Mouse (Mus musculus) gastrocnemius, adult 18-20 months (tissue): Measurements from ENCODE around the gene Vti1b. TPM values are rescaled to one million over a fixed set of nuclear protein-coding genes. Genes with fewer than 3 reads are reported as not detected.
"Not testable (repeated sequence)": the region's sequence is repeated elsewhere in the genome, so short reads cannot be mapped to it uniquely, and the experiment has no call there.

Source experiments
- DNase-seq: peaks from one replicate; pipeline ENCODE4 v3.0.0; 2021; ENCODE audit warnings: low spot score
- long read RNA-seq, 2 experiments: library from polyadenylated mRNA; stranded (forward); transcript quantifications; one replicate each; pipeline ENCODE4 v2.0.0; 2021
- total RNA-seq, 2 experiments: library from RNA; stranded (reverse); gene quantifications; 2 replicates each; pipeline ENCODE4 v1.2.3; 2021

Gene Vti1b
- total RNA-seq = 10 to 100 TPM; 83.3 to 97.1 TPM
- long read RNA-seq, experiment 1, transcript Vti1b-201 (6 exons, 1,490 nt) = major isoform, 89 of 95 reads
- long read RNA-seq, experiment 1, partial matches to known transcripts = 0 of 95 reads
- long read RNA-seq, experiment 1, other reads (novel, unspliced or antisense) = 4 of 95 reads
- long read RNA-seq, experiment 2, transcript Vti1b-201 (6 exons, 1,490 nt) = major isoform, 78 of 85 reads
- long read RNA-seq, experiment 2, partial matches to known transcripts = 0 of 85 reads
- long read RNA-seq, experiment 2, other reads (novel, unspliced or antisense) = 6 of 85 reads

DNA sequence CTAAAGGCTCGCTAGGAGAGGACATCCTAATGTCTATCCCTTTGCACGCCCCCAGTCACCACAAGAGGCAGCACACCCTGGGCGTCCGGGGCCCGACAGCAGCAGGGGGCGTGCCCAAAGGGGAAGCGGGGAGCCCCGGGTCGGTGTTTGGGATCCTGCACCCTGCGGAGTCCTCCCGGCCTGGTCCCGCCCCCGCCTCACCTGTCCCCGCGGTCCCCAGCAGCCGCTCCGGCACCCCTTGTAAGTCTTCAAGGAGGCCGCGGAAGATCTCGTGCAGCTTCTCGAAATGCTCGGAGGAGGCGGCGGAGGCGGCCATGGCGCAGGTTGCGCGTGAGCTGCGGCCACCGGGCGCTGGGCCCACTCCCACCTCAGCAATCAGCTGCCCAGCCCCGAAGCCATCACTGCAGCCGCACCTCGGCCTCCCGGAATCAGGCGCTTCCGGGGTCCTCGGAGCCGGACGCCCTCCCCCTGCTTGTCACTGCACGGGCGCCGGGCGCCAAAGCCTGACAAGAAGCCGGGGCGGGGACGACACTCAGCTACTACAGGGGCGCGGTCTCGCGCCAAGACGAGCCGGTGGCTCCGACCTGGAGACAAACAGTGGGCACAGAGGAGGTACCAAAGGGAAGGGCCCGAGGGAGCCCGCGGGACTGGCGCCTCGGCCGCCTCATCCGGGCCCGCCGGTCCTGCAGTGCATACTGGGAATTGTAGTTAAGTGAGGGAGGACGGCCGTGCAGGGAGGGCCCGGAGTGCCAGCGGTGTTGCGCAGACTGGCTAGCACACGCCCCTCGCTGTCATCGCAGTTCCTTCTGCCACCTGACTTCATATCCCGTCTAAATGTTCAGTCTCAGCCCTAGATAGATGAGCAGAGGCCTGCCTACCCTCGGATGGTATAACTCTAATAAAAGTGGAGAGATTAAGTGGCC is at the start of gene Vti1b:
Gene Vti1b, minus strand, starts transcription at position 649 of the 923 bp plus-strand sequence.
- peak; percentile 92 for DNase-seq

DNA sequence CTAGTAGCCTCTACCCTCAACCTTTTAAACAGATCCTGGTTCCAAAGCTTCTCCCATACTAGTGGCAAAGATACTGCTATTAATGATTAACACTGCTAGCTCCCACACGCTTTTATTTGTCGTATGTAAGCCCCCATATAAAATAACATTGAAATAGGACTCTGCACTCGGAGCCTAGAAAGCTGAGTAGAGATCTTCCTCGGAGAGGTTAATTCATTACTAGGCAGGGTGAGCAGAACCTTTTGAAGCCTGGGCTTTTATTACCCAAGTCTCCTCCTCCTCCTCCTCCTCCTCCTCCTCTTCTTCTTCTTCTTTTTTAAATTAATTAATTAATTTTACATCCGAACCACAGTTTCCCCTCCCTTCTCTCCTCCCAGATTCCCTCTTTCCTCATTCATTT is 45.0 kb upstream of the Vti1b start:
- no peak for DNase-seq

DNA sequence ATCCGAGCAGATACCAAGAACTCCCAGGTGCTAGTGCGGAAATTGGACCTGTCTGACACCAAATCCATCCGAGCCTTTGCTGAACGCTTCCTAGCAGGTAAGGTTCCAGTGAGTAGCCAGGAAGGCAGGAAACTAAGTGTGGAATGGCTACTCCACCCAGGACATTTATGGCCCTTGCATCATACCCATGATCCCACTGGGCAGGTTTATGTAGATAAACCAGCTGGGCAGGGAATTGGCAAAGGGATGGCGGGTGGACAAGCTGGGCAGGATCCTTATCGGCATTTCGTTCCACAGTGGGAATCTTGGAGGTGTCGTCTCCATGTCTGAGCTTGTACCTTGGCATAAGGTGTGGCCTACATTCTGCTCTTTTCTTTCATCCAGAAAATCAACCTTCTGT is 39.0 kb upstream of the Vti1b start:
- DNase-seq = no peak

DNA sequence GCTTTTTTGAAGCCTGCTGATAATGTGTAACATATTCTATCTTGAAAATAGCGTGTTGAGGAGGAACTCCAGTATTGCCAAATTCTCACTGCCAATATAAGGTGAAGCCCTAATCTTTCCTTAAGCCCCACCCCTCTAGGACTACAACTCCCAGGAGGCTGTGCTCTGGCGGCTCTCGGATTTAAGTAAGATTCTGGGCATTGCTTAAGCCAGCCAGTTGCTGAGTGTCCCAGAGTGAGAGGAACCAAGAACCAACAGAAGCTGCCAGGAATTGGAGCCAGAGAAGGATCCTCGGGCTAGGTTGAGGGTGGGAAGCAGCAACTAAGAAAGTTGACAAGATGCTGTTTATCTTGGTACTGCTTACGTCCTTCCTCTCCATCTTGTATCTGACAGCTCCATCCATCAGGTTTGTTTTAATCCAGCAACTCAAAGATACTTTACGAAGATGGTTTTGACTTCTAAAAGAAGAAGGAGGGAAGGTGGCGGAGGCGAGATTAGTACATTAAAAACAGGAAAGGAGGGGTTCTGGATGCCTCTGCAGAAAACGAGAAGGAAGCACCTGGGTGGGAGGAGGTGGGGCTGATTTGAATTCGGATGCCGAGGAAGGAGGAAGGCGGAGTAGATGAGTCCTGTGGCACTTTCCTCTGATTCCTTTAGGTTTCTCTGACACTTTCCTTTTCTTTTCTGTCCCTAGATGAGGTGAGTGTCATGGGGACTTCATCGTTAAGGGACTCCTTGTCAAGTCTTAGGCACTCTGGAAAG is 36.4 kb upstream of the Vti1b start, which contains the start of gene Rdh12:
Gene Rdh12, plus strand, starts transcription at position 212 of the 762 bp plus-strand sequence.
- DNase-seq = peak; percentile 40

DNA sequence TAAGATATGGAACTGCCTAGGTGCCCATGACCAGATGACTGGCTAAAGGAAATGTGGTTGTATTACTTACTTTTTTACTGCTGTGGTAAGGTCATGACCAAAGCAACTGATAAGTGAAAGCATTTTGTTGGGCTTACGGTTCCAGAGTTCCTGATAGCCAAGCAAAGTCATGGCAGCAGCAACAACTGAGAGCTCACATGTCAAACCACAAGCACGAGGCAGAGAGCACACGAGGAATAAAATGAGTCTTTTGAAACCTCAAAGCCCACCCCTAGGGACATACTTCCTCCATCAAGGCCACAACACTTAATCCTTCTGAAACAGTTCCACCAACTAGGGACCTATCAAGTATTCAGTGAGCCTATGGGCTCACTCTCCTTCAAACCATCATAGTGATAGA is 29.4 kb upstream of the Vti1b start:
- DNase-seq = no peak

DNA sequence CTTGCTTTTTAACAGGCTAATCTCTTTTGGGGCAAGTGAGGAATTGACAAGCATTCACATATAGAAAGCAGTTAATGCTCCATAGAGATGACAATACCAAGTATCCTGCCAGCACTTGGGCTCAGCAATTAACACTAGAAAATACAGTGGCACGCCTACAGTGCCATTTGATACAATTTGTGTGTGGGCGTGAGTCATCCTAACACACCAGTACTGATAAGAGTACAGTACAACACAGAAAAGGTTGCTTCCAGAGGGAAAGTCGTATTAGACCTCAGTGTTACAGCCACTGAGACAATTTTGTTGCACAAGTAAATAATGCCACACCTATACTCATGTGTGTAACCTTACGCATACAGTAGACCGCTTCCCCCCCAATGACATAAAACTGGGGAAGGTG is 24.6 kb upstream of the Vti1b start:
- no peak for DNase-seq

DNA sequence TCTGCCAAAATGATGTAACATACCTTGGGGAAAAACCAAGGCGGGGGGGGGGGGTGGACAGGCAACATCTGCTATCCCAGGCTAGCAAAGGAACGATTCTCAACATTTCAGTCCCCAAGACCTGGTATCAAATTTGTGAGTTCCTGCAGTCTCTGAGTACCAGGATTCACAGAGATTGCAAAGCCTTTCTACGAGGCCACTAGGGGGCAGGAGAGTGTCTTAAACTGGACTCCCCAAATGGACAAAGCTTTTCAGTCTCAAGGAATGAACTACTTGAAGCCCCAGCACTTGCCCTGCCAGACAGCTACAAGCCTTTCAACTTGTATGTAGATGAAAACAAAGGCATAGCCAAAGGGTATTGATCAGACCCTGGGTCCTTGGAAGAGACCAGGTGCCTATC is 21.0 kb upstream of the Vti1b start:
- DNase-seq = peak; percentile 63

GRCm38 (mm10) chr12:79192193-79192592 is 19.7 kb upstream of the Vti1b start, which contains the start of gene Rdh11:
Gene Rdh11 (minus strand): TSS chr12:79192293.
- no peak for DNase-seq

- DNase-seq = peak; percentile 74
These were observed 19.2 kb upstream of the Vti1b start for GRCm38 (mm10) chr12:79191701-79192100.

GRCm38 (mm10) chr12:79190931-79191673 is 18.6 kb upstream of the Vti1b start:
- DNase-seq = peak; percentile 14

DNA sequence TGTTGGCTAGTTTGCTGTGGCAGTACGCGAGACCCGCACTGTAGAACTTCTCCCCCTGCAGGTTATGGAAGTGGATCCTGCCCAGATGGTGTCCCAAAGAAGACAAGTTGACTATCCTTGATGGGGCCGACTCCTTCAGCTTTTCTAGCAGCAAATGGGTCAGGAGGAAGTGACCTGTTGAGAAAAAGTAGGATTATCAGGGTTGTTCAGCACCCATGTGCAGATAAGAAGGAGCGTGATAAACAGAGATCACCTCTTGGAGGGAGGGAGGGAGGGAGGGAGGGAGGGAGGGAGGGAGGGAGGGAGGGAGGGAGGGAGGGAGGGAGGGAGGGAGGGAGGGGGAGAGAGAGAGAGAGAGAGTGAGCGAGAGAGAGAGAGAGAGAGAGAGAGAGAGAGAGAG is 12.7 kb upstream of the Vti1b start:
- DNase-seq = not testable (repeated sequence)

GRCm38 (mm10) chr12:79175998-79176397 is 3.5 kb upstream of the Vti1b start:
- no peak for DNase-seq

GRCm38 (mm10) chr12:79173721-79174120 is 1.3 kb upstream of the Vti1b start:
- no peak for DNase-seq

DNA sequence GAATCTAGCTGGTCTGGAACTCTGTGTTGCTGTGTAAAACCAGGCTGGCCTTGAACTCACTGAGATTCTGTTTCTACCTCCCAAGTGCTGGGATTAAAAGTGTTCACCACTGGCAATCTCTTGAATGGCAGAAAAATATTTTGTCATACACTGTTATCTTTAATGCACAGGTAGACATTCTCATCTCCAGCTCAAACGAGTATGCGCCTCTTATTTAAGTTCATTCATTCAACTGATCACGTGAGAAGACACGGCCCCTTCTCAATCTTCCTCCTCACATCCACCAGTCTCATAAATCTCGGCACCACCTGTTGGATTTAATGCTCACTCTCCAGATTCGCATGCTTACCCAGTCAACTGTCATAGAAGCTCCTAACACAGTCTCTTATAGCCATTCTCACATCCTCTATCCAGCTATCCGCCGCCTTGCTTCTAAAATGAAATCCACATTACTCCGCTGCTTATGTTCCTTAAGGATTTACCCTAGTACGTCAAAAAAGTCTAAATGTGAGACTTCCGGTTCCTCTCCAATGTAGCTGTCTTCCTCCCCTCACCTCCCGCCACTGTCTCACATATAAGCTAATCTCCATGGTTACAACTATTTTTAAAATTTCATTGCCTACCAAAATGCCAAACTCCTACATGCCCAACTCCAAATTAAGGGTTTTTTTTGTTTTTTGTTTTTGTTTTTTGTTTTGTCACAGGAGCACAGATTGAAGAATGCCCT is 1.0 kb downstream of the Vti1b start:
- no peak for DNase-seq

GRCm38 (mm10) chr12:79170421-79170820 is 2.0 kb downstream of the Vti1b start:
- DNase-seq = no peak

GRCm38 (mm10) chr12:79169173-79169572 is 3.3 kb downstream of the Vti1b start:
- no peak for DNase-seq

GRCm38 (mm10) chr12:79162876-79163275 is 9.6 kb downstream of the Vti1b start:
- DNase-seq = no peak

GRCm38 (mm10) chr12:79149653-79150052 is 22.8 kb downstream of the Vti1b start:
- no peak for DNase-seq

DNA sequence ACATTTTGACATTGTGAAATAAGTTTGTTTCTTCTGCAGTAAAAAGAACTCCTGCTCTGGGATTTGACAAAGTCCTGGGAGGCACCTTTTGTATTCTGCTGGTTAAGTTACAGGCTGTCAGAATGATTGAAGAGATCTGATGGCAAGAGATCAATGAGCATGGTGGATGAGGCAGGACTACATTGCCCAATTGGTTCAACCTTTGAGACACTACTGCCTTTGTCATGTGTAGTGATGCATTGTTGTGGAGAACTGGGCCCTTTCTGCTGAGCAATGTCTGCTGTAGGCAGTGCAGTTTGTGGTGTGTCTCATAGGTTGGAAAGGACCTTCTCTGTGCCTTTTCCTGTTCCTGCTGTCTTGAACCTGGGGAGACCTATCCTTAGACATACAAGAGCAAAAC is 31.1 kb downstream of the Vti1b start:
- no peak for DNase-seq

DNA sequence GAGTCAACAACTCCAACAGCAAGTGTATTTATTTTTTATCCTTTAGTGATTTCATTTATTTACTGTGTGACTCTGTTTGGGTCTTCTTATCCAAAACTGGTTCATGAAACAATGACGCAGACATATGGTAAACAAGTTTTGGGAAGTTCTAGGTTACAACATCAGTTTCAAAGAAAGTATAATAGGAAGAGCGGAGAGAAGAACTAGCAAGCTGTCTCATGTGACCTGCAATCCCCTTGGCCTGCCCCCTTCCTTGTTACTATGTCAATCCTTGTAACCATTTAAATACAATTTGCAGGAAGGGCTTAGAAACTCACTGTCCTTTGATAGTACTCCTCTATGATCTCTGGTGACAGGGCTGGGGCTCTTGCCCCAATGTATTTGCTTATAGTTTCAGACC is 31.7 kb downstream of the Vti1b start:
- DNase-seq = no peak
